Mouse (Mus musculus): ENCODE results near the gene Aldh3b2. TPM values are rescaled to one million over a fixed set of nuclear protein-coding genes. Genes with fewer than 3 reads are reported as not detected.

Gene Aldh3b2
- total RNA-seq, 1 experiment: 0.62 TPM

GRCm38 (mm10) chr19:3986334-3986733, 14.2 kb downstream of the Aldh3b2 start, which contains the start of gene Acy3:
Gene Acy3, plus strand, starts transcription at chr19:3986570.
- Histone ChIP-seq H3K27ac (ENCODE audit: insufficient read depth, low read depth, low read length, poor library complexity, severe bottlenecking) (no peak within 1 kb of the TSS), H3K9me3 (ENCODE audit: control insufficient read depth, insufficient read depth, low read depth, low read length) (no peaks in the 10 kb centered on the region), H3K4me1 (ENCODE audit: control insufficient read depth in 2 of 2, insufficient read depth in 2 of 2, low read length in 2 of 2, poor library complexity in 1 of 2) (peaks cover 0 to 25% of the 10 kb centered on the region in 2 experiments; a peak in 2 of 4 replicates), H3K36me3 (ENCODE audit: control insufficient read depth, insufficient read depth, low read length, poor library complexity, severe bottlenecking) (no peaks in the 10 kb centered on the region), H3K4me3 (ENCODE audit: insufficient read depth in 1 of 2, low read depth in 1 of 2, low read length in 2 of 2, poor library complexity in 1 of 2, severe bottlenecking in 1 of 2) (0 out of 4 replicates have a peak within 1 kb of the TSS, but pooled peaks of 1 of the 2 experiments have one; percentile 10), H3K9ac (ENCODE audit: insufficient read depth, low read depth, low read length, poor library complexity, severe bottlenecking) (0 out of 2 replicates have a peak within 1 kb of the TSS, but pooled peaks have one; percentile 28)
- TF ChIP-seq ZNF384 (IDR thresholded peaks at IDR 0.05; ENCODE audit: low read depth, low read length) (no peak), CHD2 (IDR thresholded peaks at IDR 0.05; ENCODE audit: low read depth, low read length) (no peak), ZC3H11A (IDR thresholded peaks at IDR 0.05; ENCODE audit: borderline replicate concordance, low read depth, low read length) (no peak), MAFK (IDR thresholded peaks at IDR 0.05; ENCODE audit: insufficient read depth, low read depth, low read length) (no peak), HCFC1 (IDR thresholded peaks at IDR 0.05; ENCODE audit: borderline replicate concordance, insufficient read depth, low read length) (no peak)
- in situ Hi-C loops (cut with MboI; ENCODE audit: low sequenced_read_pairs in 2 of 2, unreplicated experiment in 2 of 2): no loop called here
- DNase-seq (ENCODE audit: low read depth, low spot score): peak; percentile 56

GRCm38 (mm10) chr19:3988066-3988465, 15.9 kb downstream of the Aldh3b2 start:
- no peak for DNase-seq (ENCODE audit: low read depth, low spot score)
- Histone ChIP-seq H3K4me3 (ENCODE audit: insufficient read depth in 1 of 2, low read depth in 1 of 2, low read length in 2 of 2, poor library complexity in 1 of 2, severe bottlenecking in 1 of 2) (no peak overlapping the region), H3K36me3 (ENCODE audit: control insufficient read depth, insufficient read depth, low read length, poor library complexity, severe bottlenecking) (no peaks in the 10 kb centered on the region), H3K27ac (ENCODE audit: insufficient read depth, low read depth, low read length, poor library complexity, severe bottlenecking) (no peak overlapping the region), H3K9me3 (ENCODE audit: control insufficient read depth, insufficient read depth, low read depth, low read length) (no peaks in the 10 kb centered on the region), H3K4me1 (ENCODE audit: control insufficient read depth in 2 of 2, insufficient read depth in 2 of 2, low read length in 2 of 2, poor library complexity in 1 of 2) (peaks cover 0 to 27% of the 10 kb centered on the region in 2 experiments; a peak in 2 of 4 replicates), H3K9ac (ENCODE audit: insufficient read depth, low read depth, low read length, poor library complexity, severe bottlenecking) (no peak overlapping the region)
- in situ Hi-C loops (cut with MboI; ENCODE audit: low sequenced_read_pairs in 2 of 2, unreplicated experiment in 2 of 2): no loop called here
- no peak for TF ChIP-seq HCFC1 (IDR thresholded peaks at IDR 0.05; ENCODE audit: borderline replicate concordance, insufficient read depth, low read length)
- TF ChIP-seq CHD2 (IDR thresholded peaks at IDR 0.05; ENCODE audit: low read depth, low read length): no peak
- TF ChIP-seq MAFK (IDR thresholded peaks at IDR 0.05; ENCODE audit: insufficient read depth, low read depth, low read length): no peak
- TF ChIP-seq ZC3H11A (IDR thresholded peaks at IDR 0.05; ENCODE audit: borderline replicate concordance, low read depth, low read length): no peak
- TF ChIP-seq ZNF384 (IDR thresholded peaks at IDR 0.05; ENCODE audit: low read depth, low read length): no peak

- peak; percentile 37 for DNase-seq (ENCODE audit: low read depth, low spot score)
- in situ Hi-C loops (cut with MboI; ENCODE audit: low sequenced_read_pairs in 2 of 2, unreplicated experiment in 2 of 2): no loop called here
Observed at GRCm38 (mm10) chr19:3988750-3989149, 16.6 kb downstream of the Aldh3b2 start.

GRCm38 (mm10) chr19:3990804-3991203, 18.7 kb downstream of the Aldh3b2 start:
- H3K27ac ChIP-seq (ENCODE audit: insufficient read depth, low read depth, low read length, poor library complexity, severe bottlenecking): no peak overlapping the region
- in situ Hi-C loops (cut with MboI; ENCODE audit: low sequenced_read_pairs in 2 of 2, unreplicated experiment in 2 of 2): no loop called here

More at GRCm38 (mm10) chr19:3988750-3989149, 16.6 kb downstream of the Aldh3b2 start:
- Histone ChIP-seq H3K9ac (ENCODE audit: insufficient read depth, low read depth, low read length, poor library complexity, severe bottlenecking) (no peak overlapping the region), H3K27ac (ENCODE audit: insufficient read depth, low read depth, low read length, poor library complexity, severe bottlenecking) (no peak overlapping the region), H3K9me3 (ENCODE audit: control insufficient read depth, insufficient read depth, low read depth, low read length) (no peaks in the 10 kb centered on the region), H3K36me3 (ENCODE audit: control insufficient read depth, insufficient read depth, low read length, poor library complexity, severe bottlenecking) (no peaks in the 10 kb centered on the region), H3K4me3 (ENCODE audit: insufficient read depth in 1 of 2, low read depth in 1 of 2, low read length in 2 of 2, poor library complexity in 1 of 2, severe bottlenecking in 1 of 2) (no peak overlapping the region), H3K4me1 (ENCODE audit: control insufficient read depth in 2 of 2, insufficient read depth in 2 of 2, low read length in 2 of 2, poor library complexity in 1 of 2) (peaks cover 0 to 25% of the 10 kb centered on the region in 2 experiments; a peak in 2 of 4 replicates)
- TF ChIP-seq ZNF384 (IDR thresholded peaks at IDR 0.05; ENCODE audit: low read depth, low read length) (no peak), ZC3H11A (IDR thresholded peaks at IDR 0.05; ENCODE audit: borderline replicate concordance, low read depth, low read length) (no peak), MAFK (IDR thresholded peaks at IDR 0.05; ENCODE audit: insufficient read depth, low read depth, low read length) (no peak), CHD2 (IDR thresholded peaks at IDR 0.05; ENCODE audit: low read depth, low read length) (no peak), HCFC1 (IDR thresholded peaks at IDR 0.05; ENCODE audit: borderline replicate concordance, insufficient read depth, low read length) (no peak)

More at GRCm38 (mm10) chr19:3990804-3991203, 18.7 kb downstream of the Aldh3b2 start:
- H3K4me3 ChIP-seq (ENCODE audit: insufficient read depth in 1 of 2, low read depth in 1 of 2, low read length in 2 of 2, poor library complexity in 1 of 2, severe bottlenecking in 1 of 2): no peak overlapping the region
- DNase-seq (ENCODE audit: low read depth, low spot score): no peak
- H3K4me1 ChIP-seq (ENCODE audit: control insufficient read depth in 2 of 2, insufficient read depth in 2 of 2, low read length in 2 of 2, poor library complexity in 1 of 2): peaks cover 0 to 17% of the 10 kb centered on the region in 2 experiments; a peak in 2 of 4 replicates
- no peaks in the 10 kb centered on the region for H3K9me3 ChIP-seq (ENCODE audit: control insufficient read depth, insufficient read depth, low read depth, low read length)
- TF ChIP-seq MAFK (IDR thresholded peaks at IDR 0.05; ENCODE audit: insufficient read depth, low read depth, low read length): no peak
- TF ChIP-seq ZC3H11A (IDR thresholded peaks at IDR 0.05; ENCODE audit: borderline replicate concordance, low read depth, low read length): no peak
- TF ChIP-seq HCFC1 (IDR thresholded peaks at IDR 0.05; ENCODE audit: borderline replicate concordance, insufficient read depth, low read length): no peak
- TF ChIP-seq CHD2 (IDR thresholded peaks at IDR 0.05; ENCODE audit: low read depth, low read length): no peak
- TF ChIP-seq ZNF384 (IDR thresholded peaks at IDR 0.05; ENCODE audit: low read depth, low read length): no peak
- no peak overlapping the region for H3K9ac ChIP-seq (ENCODE audit: insufficient read depth, low read depth, low read length, poor library complexity, severe bottlenecking)
- H3K36me3 ChIP-seq (ENCODE audit: control insufficient read depth, insufficient read depth, low read length, poor library complexity, severe bottlenecking): no peaks in the 10 kb centered on the region
